Mouse (Mus musculus): ENCODE data around the gene Sh3kbp1.

Gene Sh3kbp1

GRCm38 (mm10) chrX:159678320-159678835, 51.3 kb downstream of the Sh3kbp1 start:
- no peak for DNase-seq (ENCODE audit: low spot score)

- DNase-seq (ENCODE audit: low spot score), result no peak
Measured at GRCm38 (mm10) chrX:159685521-159685920, 58.4 kb downstream of the Sh3kbp1 start.

- no peak for DNase-seq (ENCODE audit: low spot score)
Measured at GRCm38 (mm10) chrX:159686850-159687249, 59.8 kb downstream of the Sh3kbp1 start.

- no peak for DNase-seq (ENCODE audit: low spot score)
Measured at GRCm38 (mm10) chrX:159688698-159689097, 61.6 kb downstream of the Sh3kbp1 start.

GRCm38 (mm10) chrX:159689785-159690416, 62.8 kb downstream of the Sh3kbp1 start:
- DNase-seq (ENCODE audit: low spot score), result no peak

- DNase-seq (ENCODE audit: low spot score), result no peak
Measured at GRCm38 (mm10) chrX:159693126-159693525, 66.1 kb downstream of the Sh3kbp1 start.

GRCm38 (mm10) chrX:159696545-159696944, 69.5 kb downstream of the Sh3kbp1 start:
- DNase-seq (ENCODE audit: low spot score), result no peak

GRCm38 (mm10) chrX:159697030-159697454, 70.0 kb downstream of the Sh3kbp1 start:
- no peak for DNase-seq (ENCODE audit: low spot score)

GRCm38 (mm10) chrX:159702850-159703249, 75.8 kb downstream of the Sh3kbp1 start:
- no peak for DNase-seq (ENCODE audit: low spot score)

- no peak for DNase-seq (ENCODE audit: low spot score)
Measured at GRCm38 (mm10) chrX:159704381-159705004, 77.4 kb downstream of the Sh3kbp1 start.

GRCm38 (mm10) chrX:159705412-159705811, 78.3 kb downstream of the Sh3kbp1 start:
- DNase-seq (ENCODE audit: low spot score), result no peak

- no peak for DNase-seq (ENCODE audit: low spot score)
Measured at GRCm38 (mm10) chrX:159708076-159708830, 81.2 kb downstream of the Sh3kbp1 start.

- no peak for DNase-seq (ENCODE audit: low spot score)
Measured at GRCm38 (mm10) chrX:159709296-159709695, 82.2 kb downstream of the Sh3kbp1 start.

GRCm38 (mm10) chrX:159711070-159712029, 84.3 kb downstream of the Sh3kbp1 start:
- DNase-seq (ENCODE audit: low spot score), result no peak

GRCm38 (mm10) chrX:159713191-159713590, 86.1 kb downstream of the Sh3kbp1 start:
- no peak for DNase-seq (ENCODE audit: low spot score)

- DNase-seq (ENCODE audit: low spot score), result no peak
Measured at GRCm38 (mm10) chrX:159721390-159721789, 94.3 kb downstream of the Sh3kbp1 start.

GRCm38 (mm10) chrX:159731421-159731820, 104.3 kb downstream of the Sh3kbp1 start:
- no peak for DNase-seq (ENCODE audit: low spot score)

- DNase-seq (ENCODE audit: low spot score), result no peak
Measured at GRCm38 (mm10) chrX:159732845-159733244, 105.8 kb downstream of the Sh3kbp1 start.

- no peak for DNase-seq (ENCODE audit: low spot score)
Measured at GRCm38 (mm10) chrX:159733948-159734347, 106.9 kb downstream of the Sh3kbp1 start.

GRCm38 (mm10) chrX:159735513-159736099, 108.5 kb downstream of the Sh3kbp1 start:
- no peak for DNase-seq (ENCODE audit: low spot score)

GRCm38 (mm10) chrX:159737344-159737743, 110.3 kb downstream of the Sh3kbp1 start:
- no peak for DNase-seq (ENCODE audit: low spot score)
